Mouse (Mus musculus) MEL (cell line): ENCODE measurements around the gene Defb36. TPM values are rescaled to one million over a fixed set of nuclear protein-coding genes. Genes with fewer than 3 reads are reported as not detected.

Source experiments
- DNase-seq: peaks from one replicate; pipeline ENCODE4 v3.0.0; 2011; ENCODE audit warnings: low read depth, low spot score
- H3K27ac ChIP-seq: 2 replicates; pipeline ENCODE4 v1.5.1; 2012; ENCODE audit warnings: low read depth, mild to moderate bottlenecking, control low read depth, low read length, moderate library complexity; ENCODE audit not compliant: control insufficient read depth
- H3K27me3 ChIP-seq, 2 experiments: fragments of 150-350 bp in 1 of 2; sonication (generic) in 1 of 2; 2 replicates each; pipeline ENCODE4 v1.6.1; 2012; ENCODE audit warnings: low read length in 2 of 2, mild to moderate bottlenecking in 2 of 2, improper control_type of control experiment in 1 of 2, moderate library complexity in 1 of 2; ENCODE audit not compliant: insufficient read depth in 2 of 2, control insufficient read depth in 1 of 2
- H3K36me3 ChIP-seq, 2 experiments: 2 replicates each; pipeline ENCODE4 v1.6.1; 2012 to 2014; ENCODE audit warnings: low read length in 2 of 2, improper control_type of control experiment in 1 of 2, inconsistent platforms in 1 of 2, mild to moderate bottlenecking in 1 of 2; ENCODE audit not compliant: insufficient read depth in 2 of 2, control insufficient read depth in 1 of 2
- H3K4me1 ChIP-seq, 2 experiments: fragments of 150-350 bp in 1 of 2; sonication (generic) in 1 of 2; 2 replicates each; pipeline ENCODE4 v1.6.1; 2012; ENCODE audit warnings: low read length in 2 of 2, improper control_type of control experiment in 1 of 2, mild to moderate bottlenecking in 1 of 2; ENCODE audit not compliant: insufficient read depth in 2 of 2, control insufficient read depth in 1 of 2
- H3K4me3 ChIP-seq, 2 experiments: fragments of 150-350 bp in 1 of 2; sonication (generic) in 1 of 2; 2 replicates each; pipeline ENCODE4 v1.5.1; 2012; ENCODE audit warnings: low read depth in 2 of 2, low read length in 2 of 2, mild to moderate bottlenecking in 2 of 2, moderate library complexity in 2 of 2, control low read depth in 1 of 2, improper control_type of control experiment in 1 of 2; ENCODE audit not compliant: control insufficient read depth in 1 of 2, insufficient read depth in 1 of 2
- H3K79me2 ChIP-seq: 2 replicates; pipeline ENCODE4 v1.6.1; 2012; ENCODE audit warnings: mild to moderate bottlenecking, low read length, moderate library complexity; ENCODE audit not compliant: control insufficient read depth, poor library complexity, insufficient read depth
- H3K9ac ChIP-seq: 2 replicates; pipeline ENCODE4 v1.6.1; 2012; ENCODE audit warnings: low read depth, mild to moderate bottlenecking, control low read depth, low read length, moderate library complexity; ENCODE audit not compliant: control insufficient read depth, poor library complexity, severe bottlenecking
- H3K9me3 ChIP-seq: fragments of 150-350 bp; sonication (generic); replicated peaks from 2 replicates; pipeline ENCODE4 v1.6.1; 2012; ENCODE audit warnings: mild to moderate bottlenecking, low read length, improper control_type of control experiment, moderate library complexity; ENCODE audit not compliant: insufficient read depth
- BHLHE40 ChIP-seq: IDR thresholded peaks from 2 replicates; pipeline ENCODE4 v1.6.1; 2012; ENCODE audit warnings: low read depth, mild to moderate bottlenecking, inconsistent platforms, low read length, improper control_type of control experiment, borderline replicate concordance
- CHD1 ChIP-seq: IDR thresholded peaks from 2 replicates; pipeline ENCODE4 v1.6.1; 2012; ENCODE audit warnings: low read depth, mild to moderate bottlenecking, inconsistent platforms, low read length, improper control_type of control experiment
- CHD2 ChIP-seq: IDR thresholded peaks from 2 replicates; pipeline ENCODE4 v1.6.1; 2011; ENCODE audit warnings: low read length, improper control_type of control experiment
- ETS1 ChIP-seq: IDR thresholded peaks from 2 replicates; pipeline ENCODE4 v1.6.1; 2012; ENCODE audit warnings: low read depth, mild to moderate bottlenecking, inconsistent platforms, low read length, improper control_type of control experiment, moderate library complexity
- HCFC1 ChIP-seq: IDR thresholded peaks from 2 replicates; pipeline ENCODE4 v1.6.1; 2012; ENCODE audit warnings: low read depth, mild to moderate bottlenecking, inconsistent platforms, low read length, improper control_type of control experiment, moderate library complexity
- KAT2A ChIP-seq: conservative IDR thresholded peaks from 2 replicates; pipeline ENCODE4 v1.6.1; 2012; ENCODE audit warnings: low read depth, low read length, improper control_type of control experiment, inconsistent platforms
- MAX ChIP-seq: IDR thresholded peaks from 2 replicates; pipeline ENCODE4 v1.6.1; 2011; ENCODE audit warnings: low read length, improper control_type of control experiment
- MAZ ChIP-seq: IDR thresholded peaks from 2 replicates; pipeline ENCODE4 v1.6.1; 2012; ENCODE audit warnings: low read depth, mild to moderate bottlenecking, inconsistent platforms, low read length, improper control_type of control experiment
- RAD21 ChIP-seq: IDR thresholded peaks from 2 replicates; pipeline ENCODE4 v1.6.1; 2011; ENCODE audit warnings: mild to moderate bottlenecking, low read depth, low read length, improper control_type of control experiment
- RCOR1 ChIP-seq: IDR thresholded peaks from 2 replicates; pipeline ENCODE4 v1.6.1; 2012; ENCODE audit warnings: low read depth, mild to moderate bottlenecking, inconsistent platforms, low read length, improper control_type of control experiment
- SMC3 ChIP-seq: IDR thresholded peaks from 2 replicates; pipeline ENCODE4 v1.6.1; 2011; ENCODE audit warnings: low read depth, low read length, improper control_type of control experiment
- TAL1 ChIP-seq: IDR thresholded peaks from 2 replicates; pipeline ENCODE4 v1.6.1; 2012; ENCODE audit warnings: mild to moderate bottlenecking, inconsistent platforms, low read length, moderate library complexity, mixed read lengths
- TBP ChIP-seq: IDR thresholded peaks from 2 replicates; pipeline ENCODE4 v1.8.0; 2011; ENCODE audit warnings: low read depth, low read length, improper control_type of control experiment
- TCF12 ChIP-seq: IDR thresholded peaks from 2 replicates; pipeline ENCODE4 v1.6.1; 2014; ENCODE audit warnings: low read depth, mild to moderate bottlenecking, inconsistent platforms, low read length, improper control_type of control experiment, moderate library complexity
- USF1 ChIP-seq: IDR thresholded peaks from 2 replicates; pipeline ENCODE4 v1.6.1; 2014; ENCODE audit warnings: low read depth, mild to moderate bottlenecking, inconsistent platforms, low read length, improper control_type of control experiment, moderate library complexity
- ZNF384 ChIP-seq: IDR thresholded peaks from 2 replicates; pipeline ENCODE4 v1.6.1; 2012; ENCODE audit warnings: low read depth, mild to moderate bottlenecking, inconsistent platforms, low read length, improper control_type of control experiment
- polyA plus RNA-seq, 2 experiments: library from polyadenylated mRNA; stranded (reverse) in 1 of 2; unstranded in 1 of 2; fragments of >175 nt in 1 of 2; fragments of >200 nt in 1 of 2; gene quantifications; 2 replicates each; pipeline versions ENCODE4 v1.2.1 to v1.2.4; 2012; ENCODE audit warnings: low replicate concordance in 2 of 2, low read depth in 1 of 2; ENCODE audit not compliant: insufficient read length in 2 of 2, insufficient read depth in 1 of 2, missing spikeins in 1 of 2
- total RNA-seq: library from RNA; depleted of rRNA; stranded (reverse); fragments of 300-350 nt; gene quantifications from 2 replicates; pipeline ENCODE4 v1.2.3, GENCODE M21; 2012

The Defb36 gene
- total and polyA plus RNA-seq, 3 experiments: not detected

GRCm38 (mm10) chr2:152620367-152621134 lies 16.4 kb downstream of the Defb36 start:
- Histone ChIP-seq H3K4me1 (no peaks in the 10 kb centered on the region; a peak in 1 of 4 replicates), H3K9me3 (no peaks in the 10 kb centered on the region), H3K27ac (no peak overlapping the region), H3K9ac (no peak overlapping the region), H3K36me3 (no peaks in the 10 kb centered on the region), H3K4me3 (no peak overlapping the region), H3K27me3 (peaks cover 0 to 1% of the 10 kb centered on the region in 2 experiments; a peak in 1 of 4 replicates), H3K79me2 (no peaks in the 10 kb centered on the region)
- TF ChIP-seq RAD21: no peak
- TF ChIP-seq ZNF384: no peak
- TF ChIP-seq TCF12: no peak
- TF ChIP-seq HCFC1: no peak
- TF ChIP-seq RCOR1: no peak
- TF ChIP-seq USF1: no peak
- TF ChIP-seq KAT2A: no peak
- TF ChIP-seq BHLHE40: no peak
- TF ChIP-seq ETS1: no peak
- TF ChIP-seq CHD1: no peak
- TF ChIP-seq TBP: no peak
- no peak for DNase-seq

GRCm38 (mm10) chr2:152622151-152622550 lies 18.0 kb downstream of the Defb36 start:
- no peak overlapping the region for H3K4me3 ChIP-seq
- H3K79me2 ChIP-seq: no peaks in the 10 kb centered on the region
- TF ChIP-seq SMC3 (no peak), CHD2 (no peak), TAL1 (no peak), MAX (no peak), MAZ (no peak), ZNF384 (no peak)
- TF ChIP-seq, all 39 proteins: peak for 0
- Histone ChIP-seq H3K36me3 (no peaks in the 10 kb centered on the region), H3K9ac (no peak overlapping the region), H3K27me3 (peaks cover 0 to 1% of the 10 kb centered on the region in 2 experiments; a peak in 1 of 4 replicates), H3K4me1 (no peaks in the 10 kb centered on the region), H3K27ac (no peak overlapping the region), H3K9me3 (no peaks in the 10 kb centered on the region)
- no peak for DNase-seq
